Mouse (Mus musculus): ENCODE measurements around the gene Nipal4. TPM values are rescaled to one million over a fixed set of nuclear protein-coding genes. Genes with fewer than 3 reads are reported as not detected.

The Nipal4 gene
- polyA plus RNA-seq, 1 experiment = 1.0 TPM

- DNase-seq (ENCODE audit: low read depth, low spot score) = no peak
- WGBS = 67% methylated on average over 4 of the region's 4 CpGs
Observed at GRCm38 (mm10) chr11:46121666-46122065, 44.6 kb downstream of the Nipal4 start.

- DNase-seq (ENCODE audit: low read depth, low spot score) = no peak
- 81% methylated on average over 10 of the region's 10 CpGs for WGBS
Observed at GRCm38 (mm10) chr11:46120084-46120483, 46.2 kb downstream of the Nipal4 start.

- WGBS = 29% methylated on average over 4 of the region's 4 CpGs
- no peak for DNase-seq (ENCODE audit: low read depth, low spot score)
Observed at GRCm38 (mm10) chr11:46119624-46120023, 46.7 kb downstream of the Nipal4 start.

- DNase-seq (ENCODE audit: low read depth, low spot score) = no peak
- WGBS = 50% methylated on average over 2 of the region's 2 CpGs
Observed at GRCm38 (mm10) chr11:46116510-46116909, 49.8 kb downstream of the Nipal4 start.

GRCm38 (mm10) chr11:46115411-46116173 lies 50.7 kb downstream of the Nipal4 start:
- 61% methylated on average over 9 of the region's 9 CpGs for WGBS
- no peak for DNase-seq (ENCODE audit: low read depth, low spot score)

GRCm38 (mm10) chr11:46115011-46115410 lies 51.3 kb downstream of the Nipal4 start:
- DNase-seq (ENCODE audit: low read depth, low spot score) = no peak
- 66% methylated on average over 4 of the region's 4 CpGs for WGBS

GRCm38 (mm10) chr11:46114221-46114620 lies 52.1 kb downstream of the Nipal4 start:
- 74% methylated on average over 7 of the region's 7 CpGs for WGBS
- no peak for DNase-seq (ENCODE audit: low read depth, low spot score)

- DNase-seq (ENCODE audit: low read depth, low spot score) = no peak
- 63% methylated on average over 3 of the region's 3 CpGs for WGBS
Observed at GRCm38 (mm10) chr11:46113211-46113610, 53.1 kb downstream of the Nipal4 start.

GRCm38 (mm10) chr11:46110945-46111287 lies 55.4 kb downstream of the Nipal4 start:
- 59% methylated on average over 1 of the region's 1 CpGs for WGBS
- DNase-seq (ENCODE audit: low read depth, low spot score) = no peak

GRCm38 (mm10) chr11:46110156-46110944 lies 56.0 kb downstream of the Nipal4 start:
- WGBS = 74% methylated on average over 8 of the region's 8 CpGs
- DNase-seq (ENCODE audit: low read depth, low spot score) = no peak

GRCm38 (mm10) chr11:46109206-46109605 lies 57.1 kb downstream of the Nipal4 start:
- 82% methylated on average over 5 of the region's 5 CpGs for WGBS
- no peak for DNase-seq (ENCODE audit: low read depth, low spot score)

- no peak for DNase-seq (ENCODE audit: low read depth, low spot score)
- WGBS = 78% methylated on average over 1 of the region's 1 CpGs
Observed at GRCm38 (mm10) chr11:46107046-46107445, 59.3 kb downstream of the Nipal4 start.

- 51% methylated on average over 6 of the region's 6 CpGs for WGBS
- DNase-seq (ENCODE audit: low read depth, low spot score) = no peak
Observed at GRCm38 (mm10) chr11:46102107-46102506, 64.2 kb downstream of the Nipal4 start.

Other genes with a start within 250 kb of the Nipal4 start
- 2.5 and 3.2 TPM in 2 replicates for gene Lsm11, start 221.6 kb downstream of the Nipal4 start, polyA plus RNA-seq (2012; rRNA removed)
- 6.5 and 7.7 TPM in 2 replicates for gene Thg1l, start 211.0 kb downstream of the Nipal4 start, polyA plus RNA-seq (2012; rRNA removed)
- not detected in 2 replicates for gene Sox30, start 186.2 kb downstream of the Nipal4 start, polyA plus RNA-seq (2012; rRNA removed)
- gene Gm12166, start 114.2 kb downstream of the Nipal4 start, polyA plus RNA-seq (2012; rRNA removed) = 20.6 and 22.5 TPM in 2 replicates
- gene Adam19, start 110.5 kb downstream of the Nipal4 start, polyA plus RNA-seq (2012; rRNA removed) = 7.8 and 12.4 TPM in 2 replicates
- gene Fndc9, start 69.0 kb upstream of the Nipal4 start, polyA plus RNA-seq (2012; rRNA removed) = not detected in 2 replicates
- gene Cyfip2, start 146.4 kb upstream of the Nipal4 start, polyA plus RNA-seq (2012; rRNA removed) = 3.7 and 5.2 TPM in 2 replicates
- 1.2 and 1.8 TPM in 2 replicates for gene Itk, start 223.0 kb upstream of the Nipal4 start, polyA plus RNA-seq (2012; rRNA removed)
- 0.04 and 0.29 TPM in 2 replicates for gene Fam71b, start 230.1 kb upstream of the Nipal4 start, polyA plus RNA-seq (2012; rRNA removed)

Measured in large intestine, adult 2 months (tissue).